12 mouse cellular contexts compared by ENCODE assay signal in the genomic region with DNA sequence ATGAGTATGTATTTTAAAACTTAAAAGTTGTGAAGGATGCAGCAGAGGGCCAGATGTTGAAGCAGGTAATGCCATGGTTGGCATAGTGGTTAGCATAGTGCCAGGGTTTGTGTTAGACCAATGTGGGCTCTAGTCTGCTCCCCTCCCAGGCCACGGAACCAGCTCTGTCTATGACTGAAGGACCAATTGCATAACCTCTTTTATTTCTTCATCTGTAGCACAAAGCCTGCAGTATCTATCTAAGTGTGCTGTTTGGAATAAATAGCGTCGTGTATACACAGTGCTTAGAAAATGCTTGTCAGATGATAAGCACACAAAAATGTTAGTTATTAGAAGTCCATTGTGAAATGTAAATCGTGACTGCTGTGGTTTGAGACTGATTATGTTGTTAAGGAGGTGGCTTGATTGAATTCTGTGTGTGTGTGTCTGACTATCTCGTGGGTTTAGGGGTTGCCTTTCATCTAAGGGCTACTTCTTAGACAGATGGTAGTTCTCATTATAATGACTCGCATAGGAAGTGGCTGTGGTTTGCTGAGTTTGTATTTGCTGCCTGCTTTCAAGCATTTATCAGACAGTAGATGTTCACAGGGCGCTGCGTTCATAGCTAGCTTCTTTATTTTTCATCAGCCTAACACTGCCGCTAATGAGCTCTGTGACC. TPM values are rescaled to one million over a fixed set of nuclear protein-coding genes. Genes with fewer than 3 reads are reported as not detected.
A peak's percentile ranks its signal among the peaks of the same experiment; 100 is the strongest.
DNase-seq lines count a peak whose midpoint lies in the region; ATAC-seq and TF ChIP-seq lines count a peak whose summit lies in the region.
"Had no signal": no experiment of that assay in that cellular context is flagged by ENCODE, and none has a peak within 500 bp of the region (broad histone marks: within the 10 kb centered on the region; RNA-seq: fewer than 3 reads in every experiment).

No protein-coding gene starts in this region.

- H3K27me3 ChIP-seq in heart, postnatal 0 days (ENCODE audit: control insufficient read depth, insufficient read depth, low read length) = no peaks in the 10 kb centered on the region
- H3K27me3 ChIP-seq in neural tube, embryonic 13.5 days = no peaks in the 10 kb centered on the region
- no peaks in the 10 kb centered on the region for H3K27me3 ChIP-seq in neural tube, embryonic 15.5 days (replicated peaks)
- H3K27me3 ChIP-seq: limb, embryonic 13.5 days had no signal

- no peaks in the 10 kb centered on the region for H3K36me3 ChIP-seq in heart, postnatal 0 days (replicated peaks; ENCODE audit: control insufficient read depth, insufficient read depth, low read length)
- no peaks in the 10 kb centered on the region for H3K36me3 ChIP-seq in neural tube, embryonic 13.5 days
- H3K36me3 ChIP-seq in neural tube, embryonic 15.5 days = no peaks in the 10 kb centered on the region
- H3K36me3 ChIP-seq: hindbrain, embryonic 10.5 days; limb, embryonic 13.5 days had no signal

- TF ChIP-seq CTCF in heart, postnatal 0 days (IDR thresholded peaks at IDR 0.05; ENCODE audit: low read depth) = no peak

- no peaks in the 10 kb centered on the region for H3K9me3 ChIP-seq in heart, postnatal 0 days (replicated peaks; ENCODE audit: control insufficient read depth, low read length)
- H3K9me3 ChIP-seq in neural tube, embryonic 13.5 days = peaks cover 3% of the 10 kb centered on the region; the same call in 1 of the 2 replicates
- no peaks in the 10 kb centered on the region for H3K9me3 ChIP-seq in neural tube, embryonic 15.5 days (replicated peaks)
- H3K9me3 ChIP-seq: hindbrain, embryonic 10.5 days; limb, embryonic 13.5 days had no signal

- TF ChIP-seq EP300 in heart, postnatal 0 days (IDR thresholded peaks at IDR 0.05; ENCODE audit: low read depth) = no peak

- H3K9ac ChIP-seq in heart, postnatal 0 days (replicated peaks; ENCODE audit: low read depth, low read length) = no peak overlapping the region
- no peak overlapping the region for H3K9ac ChIP-seq in neural tube, embryonic 13.5 days
- no peak overlapping the region for H3K9ac ChIP-seq in neural tube, embryonic 15.5 days (replicated peaks)
- H3K9ac ChIP-seq: limb, embryonic 13.5 days had no signal

- H3K4me2 ChIP-seq in heart, postnatal 0 days (ENCODE audit: low read depth, low read length) = peak overlapping the region; percentile 54; the same call in 1 of the 2 replicates
- no peak overlapping the region for H3K4me2 ChIP-seq in neural tube, embryonic 13.5 days
- no peak overlapping the region for H3K4me2 ChIP-seq in neural tube, embryonic 15.5 days
- H3K4me2 ChIP-seq: limb, embryonic 13.5 days; midbrain, embryonic 11.5 days had no signal

- 23% methylated on average over 9 of the region's 9 CpGs for WGBS in heart, postnatal 0 days
- 76% methylated on average over 9 of the region's 9 CpGs for WGBS in neural tube, embryonic 13.5 days
- WGBS in neural tube, embryonic 15.5 days = 68% methylated on average over 9 of the region's 9 CpGs

- peaks cover 33% of the 10 kb centered on the region for H3K4me1 ChIP-seq in heart, postnatal 0 days (ENCODE audit: control insufficient read depth, insufficient read depth)
- peaks cover 14% of the 10 kb centered on the region for H3K4me1 ChIP-seq in neural tube, embryonic 13.5 days (replicated peaks)
- H3K4me1 ChIP-seq in neural tube, embryonic 15.5 days = peaks cover 14% of the 10 kb centered on the region

- peak overlapping the region; percentile 73 for H3K27ac ChIP-seq in heart, postnatal 0 days (ENCODE audit: low read depth)
- peak overlapping the region; percentile 23; the same call in 1 of the 2 replicates for H3K27ac ChIP-seq in neural tube, embryonic 13.5 days (replicated peaks)
- no peak overlapping the region for H3K27ac ChIP-seq in neural tube, embryonic 15.5 days (replicated peaks)
- H3K27ac ChIP-seq: hindbrain, embryonic 10.5 days; limb, embryonic 13.5 days had no signal

- no peak for DNase-seq in heart, postnatal 0 days (ENCODE audit: low spot score)
- no peak for DNase-seq in heart, postnatal 10 days
- peak; percentile 36 for DNase-seq in induced T-regulatory cell, adult 2 months (ENCODE audit: low read depth)
- no peak for DNase-seq in yolk sac, embryonic 10.5 days (ENCODE audit: low spot score)
- no peak for DNase-seq in adrenal gland, postnatal 4 days (ENCODE audit: low spot score in 2 of 2)
- DNase-seq: adrenal gland, postnatal 10 days; cerebellum, adult 11-12 months had no signal

- H3K4me3 ChIP-seq in heart, postnatal 0 days (ENCODE audit: low read depth, low read length) = no peak overlapping the region
- no peak overlapping the region for H3K4me3 ChIP-seq in neural tube, embryonic 13.5 days
- no peak overlapping the region for H3K4me3 ChIP-seq in neural tube, embryonic 15.5 days (replicated peaks)
- H3K4me3 ChIP-seq: hindbrain, embryonic 10.5 days; limb, embryonic 13.5 days had no signal

- intact Hi-C loops in heart, postnatal 10 days (cut with DNase I) = loop anchor here (2.0 kb wide), 1 partner anchor 16 kb away; no protein-coding TSS in a partner anchor

- no peak for ATAC-seq in heart, postnatal 0 days (ENCODE audit: insufficient read depth, low read depth)
- ATAC-seq in neural tube, embryonic 13.5 days (ENCODE audit: low read depth) = no peak
- no peak for ATAC-seq in neural tube, embryonic 15.5 days (ENCODE audit: low FRiP score)

RNA-seq across cellular contexts. Expression of gene Prkce, which starts 17.1 kb away (rescaled TPM):
- total RNA-seq in heart, postnatal 0 days (2014; rRNA removed; ENCODE audit: low replicate concordance) = 12.6 and 14.8 TPM in 2 replicates
- 7.8 and 8.1 TPM in 2 replicates for polyA plus RNA-seq in heart, postnatal 0 days (2015; fragmentation: Nextera tagmentation; extraction: Ambion mirVana)
- total RNA-seq in heart, postnatal 10 days (2021) = 10 to 100 TPM; 31.1 to 32.5 TPM
- polyA plus RNA-seq in neural tube, embryonic 13.5 days (2015; fragmentation: Nextera tagmentation; extraction: Ambion mirVana) = 24.9 and 27.7 TPM in 2 replicates
- polyA plus RNA-seq in neural tube, embryonic 15.5 days (2015; fragmentation: Nextera tagmentation; extraction: Ambion mirVana) = 35.7 and 48.0 TPM in 2 replicates
- 10 to 100 TPM; 25.2 to 27.4 TPM for total RNA-seq in adrenal gland, postnatal 4 days (2021)

RNA-seq across cellular contexts. Expression of gene Srbd1, which starts 39.7 kb away (rescaled TPM):
- total RNA-seq in heart, postnatal 0 days (2014; rRNA removed; ENCODE audit: low replicate concordance) = 3.7 and 4.3 TPM in 2 replicates
- 5.4 and 6.3 TPM in 2 replicates for polyA plus RNA-seq in heart, postnatal 0 days (2015; fragmentation: Nextera tagmentation; extraction: Ambion mirVana)
- total RNA-seq in heart, postnatal 10 days (2021) = 10 to 100 TPM; 13.0 to 14.5 TPM
- 14.6 and 16.4 TPM in 2 replicates for polyA plus RNA-seq in neural tube, embryonic 13.5 days (2015; fragmentation: Nextera tagmentation; extraction: Ambion mirVana)
- polyA plus RNA-seq in neural tube, embryonic 15.5 days (2015; fragmentation: Nextera tagmentation; extraction: Ambion mirVana) = 13.9 and 14.7 TPM in 2 replicates
- total RNA-seq in adrenal gland, postnatal 4 days (2021) = 10 to 100 TPM; 19.3 to 23.2 TPM
